Mouse (Mus musculus) MEL (cell line): ENCODE data around the gene Ntan1. TPM values are rescaled to one million over a fixed set of nuclear protein-coding genes. Genes with fewer than 3 reads are reported as not detected.

Experiments
- DNase-seq: peaks from one replicate; pipeline ENCODE4 v3.0.0; 2011; ENCODE audit warnings: low read depth, low spot score
- H3K27ac ChIP-seq: 2 replicates; pipeline ENCODE4 v1.5.1; 2012; ENCODE audit warnings: low read depth, mild to moderate bottlenecking, control low read depth, low read length, moderate library complexity; ENCODE audit not compliant: control insufficient read depth
- H3K27me3 ChIP-seq, 2 experiments: fragments of 150-350 bp in 1 of 2; sonication (generic) in 1 of 2; 2 replicates each; pipeline ENCODE4 v1.6.1; 2012; ENCODE audit warnings: low read length in 2 of 2, mild to moderate bottlenecking in 2 of 2, improper control_type of control experiment in 1 of 2, moderate library complexity in 1 of 2; ENCODE audit not compliant: insufficient read depth in 2 of 2, control insufficient read depth in 1 of 2
- H3K36me3 ChIP-seq, 2 experiments: 2 replicates each; pipeline ENCODE4 v1.6.1; 2012 to 2014; ENCODE audit warnings: low read length in 2 of 2, improper control_type of control experiment in 1 of 2, inconsistent platforms in 1 of 2, mild to moderate bottlenecking in 1 of 2; ENCODE audit not compliant: insufficient read depth in 2 of 2, control insufficient read depth in 1 of 2
- H3K4me1 ChIP-seq, 2 experiments: fragments of 150-350 bp in 1 of 2; sonication (generic) in 1 of 2; 2 replicates each; pipeline ENCODE4 v1.6.1; 2012; ENCODE audit warnings: low read length in 2 of 2, improper control_type of control experiment in 1 of 2, mild to moderate bottlenecking in 1 of 2; ENCODE audit not compliant: insufficient read depth in 2 of 2, control insufficient read depth in 1 of 2
- H3K4me3 ChIP-seq, 2 experiments: fragments of 150-350 bp in 1 of 2; sonication (generic) in 1 of 2; 2 replicates each; pipeline ENCODE4 v1.5.1; 2012; ENCODE audit warnings: low read depth in 2 of 2, low read length in 2 of 2, mild to moderate bottlenecking in 2 of 2, moderate library complexity in 2 of 2, control low read depth in 1 of 2, improper control_type of control experiment in 1 of 2; ENCODE audit not compliant: control insufficient read depth in 1 of 2, insufficient read depth in 1 of 2
- H3K79me2 ChIP-seq: 2 replicates; pipeline ENCODE4 v1.6.1; 2012; ENCODE audit warnings: mild to moderate bottlenecking, low read length, moderate library complexity; ENCODE audit not compliant: control insufficient read depth, poor library complexity, insufficient read depth
- H3K9ac ChIP-seq: 2 replicates; pipeline ENCODE4 v1.6.1; 2012; ENCODE audit warnings: low read depth, mild to moderate bottlenecking, control low read depth, low read length, moderate library complexity; ENCODE audit not compliant: control insufficient read depth, poor library complexity, severe bottlenecking
- H3K9me3 ChIP-seq: fragments of 150-350 bp; sonication (generic); replicated peaks from 2 replicates; pipeline ENCODE4 v1.6.1; 2012; ENCODE audit warnings: mild to moderate bottlenecking, low read length, improper control_type of control experiment, moderate library complexity; ENCODE audit not compliant: insufficient read depth
- CHD1 ChIP-seq: IDR thresholded peaks from 2 replicates; pipeline ENCODE4 v1.6.1; 2012; ENCODE audit warnings: low read depth, mild to moderate bottlenecking, inconsistent platforms, low read length, improper control_type of control experiment
- CTCF ChIP-seq, 3 experiments: IDR thresholded peaks in 2 of 3; conservative IDR thresholded peaks in 1 of 3; 2 replicates each; pipeline ENCODE4 v1.5.1; 2011 to 2012; ENCODE audit warnings: low read length in 3 of 3, low read depth in 2 of 3, mild to moderate bottlenecking in 2 of 3, improper control_type of control experiment in 1 of 3, inconsistent platforms in 1 of 3, mixed read lengths in 1 of 3, moderate library complexity in 1 of 3; ENCODE audit not compliant: control insufficient read depth in 1 of 3, insufficient read depth in 1 of 3, poor library complexity in 1 of 3, severe bottlenecking in 1 of 3
- E2F4 ChIP-seq: IDR thresholded peaks from 2 replicates; pipeline ENCODE4 v1.6.1; 2011; ENCODE audit warnings: low read depth, low read length, improper control_type of control experiment, borderline replicate concordance
- ELF1 ChIP-seq: IDR thresholded peaks from 2 replicates; pipeline ENCODE4 v1.6.1; 2014; ENCODE audit warnings: low read depth, mild to moderate bottlenecking, inconsistent platforms, low read length, improper control_type of control experiment, moderate library complexity
- EP300 ChIP-seq, 2 experiments: IDR thresholded peaks; 2 replicates each; pipeline ENCODE4 v1.6.1; 2011; ENCODE audit warnings: improper control_type of control experiment in 2 of 2, low read length in 2 of 2, low read depth in 1 of 2, mild to moderate bottlenecking in 1 of 2
- ETS1 ChIP-seq: IDR thresholded peaks from 2 replicates; pipeline ENCODE4 v1.6.1; 2012; ENCODE audit warnings: low read depth, mild to moderate bottlenecking, inconsistent platforms, low read length, improper control_type of control experiment, moderate library complexity
- GABPA ChIP-seq: IDR thresholded peaks from 2 replicates; pipeline ENCODE4 v1.6.1; 2012; ENCODE audit warnings: low read depth, mild to moderate bottlenecking, inconsistent platforms, low read length, improper control_type of control experiment, moderate library complexity
- GATA1 ChIP-seq: IDR thresholded peaks from 2 replicates; pipeline ENCODE4 v1.6.1; 2011; ENCODE audit warnings: low read depth, low read length, improper control_type of control experiment
- HCFC1 ChIP-seq: IDR thresholded peaks from 2 replicates; pipeline ENCODE4 v1.6.1; 2012; ENCODE audit warnings: low read depth, mild to moderate bottlenecking, inconsistent platforms, low read length, improper control_type of control experiment, moderate library complexity
- JUND ChIP-seq: IDR thresholded peaks from 2 replicates; pipeline ENCODE4 v1.6.1; 2011; ENCODE audit warnings: low read depth, mild to moderate bottlenecking, improper control_type of control experiment, low read length
- KAT2A ChIP-seq: conservative IDR thresholded peaks from 2 replicates; pipeline ENCODE4 v1.6.1; 2012; ENCODE audit warnings: low read depth, low read length, improper control_type of control experiment, inconsistent platforms
- MAFK ChIP-seq: IDR thresholded peaks from 2 replicates; pipeline ENCODE4 v1.6.1; 2011; ENCODE audit warnings: low read depth, mild to moderate bottlenecking, low read length, improper control_type of control experiment, borderline replicate concordance
- MAX ChIP-seq: IDR thresholded peaks from 2 replicates; pipeline ENCODE4 v1.6.1; 2011; ENCODE audit warnings: low read length, improper control_type of control experiment
- MAZ ChIP-seq: IDR thresholded peaks from 2 replicates; pipeline ENCODE4 v1.6.1; 2012; ENCODE audit warnings: low read depth, mild to moderate bottlenecking, inconsistent platforms, low read length, improper control_type of control experiment
- MEF2A ChIP-seq: IDR thresholded peaks from 2 replicates; pipeline ENCODE4 v1.6.1; 2014; ENCODE audit warnings: low read depth, mild to moderate bottlenecking, inconsistent platforms, low read length, improper control_type of control experiment; ENCODE audit not compliant: poor library complexity, insufficient replicate concordance, severe bottlenecking; ENCODE audit errors: extremely low read depth
- MXI1 ChIP-seq: IDR thresholded peaks from 2 replicates; pipeline ENCODE4 v1.6.1; 2011; ENCODE audit warnings: mild to moderate bottlenecking, low read depth, low read length, improper control_type of control experiment
- MYB ChIP-seq: IDR thresholded peaks from 2 replicates; pipeline ENCODE4 v1.6.1; 2011; ENCODE audit warnings: mild to moderate bottlenecking, low read depth, low read length, improper control_type of control experiment
- MYC ChIP-seq: IDR thresholded peaks from 2 replicates; pipeline ENCODE4 v1.6.1; 2011; ENCODE audit warnings: low read depth, mild to moderate bottlenecking, low read length, improper control_type of control experiment, moderate library complexity
- NELFE ChIP-seq: IDR thresholded peaks from 2 replicates; pipeline ENCODE4 v1.6.1; 2011; ENCODE audit warnings: low read depth, low read length, improper control_type of control experiment
- POLR2A ChIP-seq, 2 experiments: IDR thresholded peaks; 2 replicates each; pipeline ENCODE4 v1.6.1; 2011 to 2012; ENCODE audit warnings: low read length in 2 of 2, mild to moderate bottlenecking in 2 of 2, control low read depth in 1 of 2, improper control_type of control experiment in 1 of 2, low read depth in 1 of 2, moderate library complexity in 1 of 2; ENCODE audit not compliant: control insufficient read depth in 1 of 2, insufficient read depth in 1 of 2, poor library complexity in 1 of 2
- POLR2AphosphoS2 ChIP-seq: IDR thresholded peaks from 2 replicates; pipeline ENCODE4 v1.6.1; 2011; ENCODE audit warnings: low read length, improper control_type of control experiment
- POLR2AphosphoS5 ChIP-seq: IDR thresholded peaks from 2 replicates; pipeline ENCODE4 v1.6.1; 2012; ENCODE audit warnings: low read depth, borderline replicate concordance, mild to moderate bottlenecking, inconsistent platforms, low read length, moderate library complexity, mixed read lengths
- RAD21 ChIP-seq: IDR thresholded peaks from 2 replicates; pipeline ENCODE4 v1.6.1; 2011; ENCODE audit warnings: mild to moderate bottlenecking, low read depth, low read length, improper control_type of control experiment
- RCOR1 ChIP-seq: IDR thresholded peaks from 2 replicates; pipeline ENCODE4 v1.6.1; 2012; ENCODE audit warnings: low read depth, mild to moderate bottlenecking, inconsistent platforms, low read length, improper control_type of control experiment
- SIN3A ChIP-seq: IDR thresholded peaks from 2 replicates; pipeline ENCODE4 v1.6.1; 2012; ENCODE audit warnings: low read length, improper control_type of control experiment, inconsistent platforms
- SMC3 ChIP-seq: IDR thresholded peaks from 2 replicates; pipeline ENCODE4 v1.6.1; 2011; ENCODE audit warnings: low read depth, low read length, improper control_type of control experiment
- TAL1 ChIP-seq: IDR thresholded peaks from 2 replicates; pipeline ENCODE4 v1.6.1; 2012; ENCODE audit warnings: mild to moderate bottlenecking, inconsistent platforms, low read length, moderate library complexity, mixed read lengths
- TBP ChIP-seq: IDR thresholded peaks from 2 replicates; pipeline ENCODE4 v1.8.0; 2011; ENCODE audit warnings: low read depth, low read length, improper control_type of control experiment
- TCF12 ChIP-seq: IDR thresholded peaks from 2 replicates; pipeline ENCODE4 v1.6.1; 2014; ENCODE audit warnings: low read depth, mild to moderate bottlenecking, inconsistent platforms, low read length, improper control_type of control experiment, moderate library complexity
- UBTF ChIP-seq: IDR thresholded peaks from 2 replicates; pipeline ENCODE4 v1.6.1; 2012; ENCODE audit warnings: low read depth, mild to moderate bottlenecking, inconsistent platforms, low read length, improper control_type of control experiment, moderate library complexity, borderline replicate concordance; ENCODE audit not compliant: insufficient read depth
- USF1 ChIP-seq: IDR thresholded peaks from 2 replicates; pipeline ENCODE4 v1.6.1; 2014; ENCODE audit warnings: low read depth, mild to moderate bottlenecking, inconsistent platforms, low read length, improper control_type of control experiment, moderate library complexity
- USF2 ChIP-seq, 2 experiments: IDR thresholded peaks; 2 replicates each; pipeline ENCODE4 v1.6.1; 2011 to 2012; ENCODE audit warnings: improper control_type of control experiment in 2 of 2, low read length in 2 of 2, borderline replicate concordance in 1 of 2, inconsistent platforms in 1 of 2, low read depth in 1 of 2, mild to moderate bottlenecking in 1 of 2; ENCODE audit not compliant: insufficient read depth in 1 of 2
- ZC3H11A ChIP-seq: IDR thresholded peaks from 2 replicates; pipeline ENCODE4 v1.6.1; 2012; ENCODE audit warnings: low read depth, mild to moderate bottlenecking, inconsistent platforms, low read length, improper control_type of control experiment
- ZKSCAN1 ChIP-seq: IDR thresholded peaks from 2 replicates; pipeline ENCODE4 v1.6.1; 2012; ENCODE audit warnings: low read depth, mild to moderate bottlenecking, inconsistent platforms, low read length, improper control_type of control experiment, moderate library complexity
- ZMIZ1 ChIP-seq: IDR thresholded peaks from 2 replicates; pipeline ENCODE4 v1.6.1; 2012; ENCODE audit warnings: low read depth, mild to moderate bottlenecking, inconsistent platforms, low read length, improper control_type of control experiment, moderate library complexity
- ZNF384 ChIP-seq: IDR thresholded peaks from 2 replicates; pipeline ENCODE4 v1.6.1; 2012; ENCODE audit warnings: low read depth, mild to moderate bottlenecking, inconsistent platforms, low read length, improper control_type of control experiment
- polyA plus RNA-seq, 2 experiments: library from polyadenylated mRNA; stranded (reverse) in 1 of 2; unstranded in 1 of 2; fragments of >175 nt in 1 of 2; fragments of >200 nt in 1 of 2; gene quantifications; 2 replicates each; pipeline versions ENCODE4 v1.2.1 to v1.2.4; 2012; ENCODE audit warnings: low replicate concordance in 2 of 2, low read depth in 1 of 2; ENCODE audit not compliant: insufficient read length in 2 of 2, insufficient read depth in 1 of 2, missing spikeins in 1 of 2
- total RNA-seq: library from RNA; depleted of rRNA; stranded (reverse); fragments of 300-350 nt; gene quantifications from 2 replicates; pipeline ENCODE4 v1.2.3, GENCODE M21; 2012

The Ntan1 gene
- total and polyA plus RNA-seq, 3 experiments, result 40.4 to 57.4 TPM; not detected in 1

GRCm38 (mm10) chr16:13780353-13781036 lies 38.1 kb upstream of the Ntan1 start, which contains the start of gene Rrn3:
TSS of gene Rrn3 (plus strand) at chr16:13780708.
- Histone ChIP-seq H3K4me3 (peak within 1 kb of the TSS; percentile 58 to 93), H3K9me3 (no peaks in the 10 kb centered on the region), H3K79me2 (peaks cover 24% of the 10 kb centered on the region), H3K36me3 (peaks cover 7 to 13% of the 10 kb centered on the region in 2 experiments), H3K27me3 (no peaks in the 10 kb centered on the region), H3K27ac (peak within 1 kb of the TSS; percentile 76), H3K4me1 (peaks cover 0 to 15% of the 10 kb centered on the region in 2 experiments; a peak in 2 of 4 replicates), H3K9ac (peak within 1 kb of the TSS; percentile 77)
- peak; percentile 94 for DNase-seq
- TF ChIP-seq USF2 (IDR thresholded peaks at IDR 0.05; ENCODE audit: borderline replicate concordance in 1 of 2, insufficient read depth in 1 of 2, low read depth in 1 of 2, low read length in 2 of 2), result peak in 1 of 2 experiments; percentile 72; a peak in 3 of 4 replicates
- TF ChIP-seq CTCF (IDR thresholded peaks at IDR 0.05 in 2 of 3, conservative IDR thresholded peaks at IDR 0.05 in 1 of 3; ENCODE audit: control insufficient read depth in 1 of 3, insufficient read depth in 1 of 3, low read depth in 2 of 3, low read length in 3 of 3, poor library complexity in 1 of 3, severe bottlenecking in 1 of 3), result no peak
- TF ChIP-seq POLR2AphosphoS5, result no peak
- no peak for TF ChIP-seq SMC3
- TF ChIP-seq USF1, result peak; percentile 95
- TF ChIP-seq SIN3A, result peak; percentile 87
- TF ChIP-seq JUND, result no peak
- no peak; the same call in 1 of the 2 replicates for TF ChIP-seq CHD1
- peak; percentile 64; the same call in 1 of the 2 replicates for TF ChIP-seq ELF1
- no peak for TF ChIP-seq RAD21
- TF ChIP-seq MAZ, result no peak
- peak; percentile 37; the same call in 1 of the 2 replicates for TF ChIP-seq E2F4
- peak; percentile 98 for TF ChIP-seq POLR2AphosphoS2
- no peak; the same call in 1 of the 2 replicates for TF ChIP-seq KAT2A
- TF ChIP-seq ZMIZ1, result peak; percentile 97
- TF ChIP-seq ZC3H11A, result no peak
- TF ChIP-seq MAX, result peak; percentile 95
- peak; percentile 99 for TF ChIP-seq NELFE
- TF ChIP-seq MYC, result peak; percentile 94
- TF ChIP-seq HCFC1, result peak; percentile 86
- TF ChIP-seq MEF2A, result no peak
- TF ChIP-seq RCOR1, result no peak
- no peak for TF ChIP-seq TAL1
- peak; percentile 81 for TF ChIP-seq TBP
- TF ChIP-seq UBTF, result 0 out of 2 replicates have a peak, but pooled peaks have one; percentile 63
- peak; percentile 97 to 99 for TF ChIP-seq POLR2A (IDR thresholded peaks at IDR 0.05; ENCODE audit: control insufficient read depth in 1 of 2, insufficient read depth in 1 of 2, low read depth in 1 of 2, low read length in 2 of 2, poor library complexity in 1 of 2)
- no peak for TF ChIP-seq GABPA
- peak; percentile 64 for TF ChIP-seq TCF12
- TF ChIP-seq EP300 (IDR thresholded peaks at IDR 0.05; ENCODE audit: low read depth in 1 of 2, low read length in 2 of 2), result 0 out of 4 replicates have a peak, but pooled peaks of 1 of the 2 experiments have one; percentile 38
- TF ChIP-seq ZNF384, result no peak
- peak; percentile 93 for TF ChIP-seq MXI1
- 0 out of 2 replicates have a peak, but pooled peaks have one; percentile 11 for TF ChIP-seq ETS1
- no peak for TF ChIP-seq ZKSCAN1
- TF ChIP-seq MAFK, result no peak
- TF ChIP-seq MYB, result no peak
- no peak for TF ChIP-seq GATA1
